In genomic region chr11:57598161-57598560, GRCm38 (mm10) we compare ENCODE assay signal across 10 mouse cellular contexts. TPM values are rescaled to one million over a fixed set of nuclear protein-coding genes. Genes with fewer than 3 reads are reported as not detected.
DNase-seq lines count a peak whose midpoint lies in the region; ATAC-seq lines count a peak whose summit lies in the region.
"Had no signal": no experiment of that assay in that cellular context is flagged by ENCODE, and none has a peak within 500 bp of the region (broad histone marks: within the 10 kb centered on the region; RNA-seq: fewer than 3 reads in every experiment).

No protein-coding gene starts in this region.

- H3K9me3 ChIP-seq in hindbrain, embryonic 16.5 days (ENCODE audit: control insufficient read depth, low read length) = no peaks in the 10 kb centered on the region
- H3K9me3 ChIP-seq in hindbrain, embryonic 11.5 days (ENCODE audit: control insufficient read depth, low read length) = no peaks in the 10 kb centered on the region
- no peaks in the 10 kb centered on the region for H3K9me3 ChIP-seq in embryonic facial prominence, embryonic 15.5 days (replicated peaks)
- H3K9me3 ChIP-seq in heart, embryonic 15.5 days (replicated peaks) = no peaks in the 10 kb centered on the region
- H3K9me3 ChIP-seq in limb, embryonic 15.5 days = no peaks in the 10 kb centered on the region
- no peaks in the 10 kb centered on the region for H3K9me3 ChIP-seq in liver, embryonic 11.5 days (ENCODE audit: control insufficient read depth, low read length)
- H3K9me3 ChIP-seq: embryonic facial prominence, embryonic 12.5 days; lung, embryonic 15.5 days had no signal

- H3K9ac ChIP-seq in hindbrain, embryonic 16.5 days (ENCODE audit: low read depth, low read length) = no peak overlapping the region
- H3K9ac ChIP-seq in hindbrain, embryonic 11.5 days (ENCODE audit: low read depth, low read length) = no peak overlapping the region
- H3K9ac ChIP-seq in embryonic facial prominence, embryonic 15.5 days = no peak overlapping the region
- H3K9ac ChIP-seq in heart, embryonic 15.5 days = no peak overlapping the region
- no peak overlapping the region for H3K9ac ChIP-seq in limb, embryonic 15.5 days
- no peak overlapping the region for H3K9ac ChIP-seq in liver, embryonic 11.5 days (ENCODE audit: low read depth, low read length)
- H3K9ac ChIP-seq: embryonic facial prominence, embryonic 12.5 days; lung, embryonic 15.5 days had no signal

- no peaks in the 10 kb centered on the region for H3K36me3 ChIP-seq in hindbrain, embryonic 16.5 days (ENCODE audit: control insufficient read depth, insufficient read depth, low read length)
- H3K36me3 ChIP-seq in hindbrain, embryonic 11.5 days (ENCODE audit: control insufficient read depth, insufficient read depth, low read length) = no peaks in the 10 kb centered on the region
- H3K36me3 ChIP-seq in embryonic facial prominence, embryonic 15.5 days = no peaks in the 10 kb centered on the region
- no peaks in the 10 kb centered on the region for H3K36me3 ChIP-seq in heart, embryonic 15.5 days
- no peaks in the 10 kb centered on the region for H3K36me3 ChIP-seq in limb, embryonic 15.5 days
- H3K36me3 ChIP-seq in liver, embryonic 11.5 days (ENCODE audit: control insufficient read depth, insufficient read depth, low read length) = no peaks in the 10 kb centered on the region
- H3K36me3 ChIP-seq: embryonic facial prominence, embryonic 12.5 days; lung, embryonic 15.5 days had no signal

- no peak overlapping the region for H3K27ac ChIP-seq in hindbrain, embryonic 16.5 days (ENCODE audit: low read depth, low read length)
- no peak overlapping the region for H3K27ac ChIP-seq in hindbrain, embryonic 11.5 days (ENCODE audit: low read depth, low read length)
- H3K27ac ChIP-seq in embryonic facial prominence, embryonic 15.5 days (replicated peaks) = 0 out of 2 replicates have a peak overlapping the region, but pooled peaks have one; percentile 28
- peak overlapping the region; percentile 42; the same call in 1 of the 2 replicates for H3K27ac ChIP-seq in heart, embryonic 15.5 days
- H3K27ac ChIP-seq in limb, embryonic 15.5 days = peak overlapping the region; percentile 80
- H3K27ac ChIP-seq in liver, embryonic 11.5 days (ENCODE audit: low read depth, low read length) = no peak overlapping the region
- H3K27ac ChIP-seq: embryonic facial prominence, embryonic 12.5 days; lung, embryonic 15.5 days had no signal

- no peak overlapping the region for H3K4me2 ChIP-seq in hindbrain, embryonic 16.5 days (ENCODE audit: low read length)
- H3K4me2 ChIP-seq in hindbrain, embryonic 11.5 days (replicated peaks; ENCODE audit: low read depth, low read length) = no peak overlapping the region
- H3K4me2 ChIP-seq in embryonic facial prominence, embryonic 15.5 days (replicated peaks) = 0 out of 2 replicates have a peak overlapping the region, but pooled peaks have one; percentile 6
- no peak overlapping the region for H3K4me2 ChIP-seq in heart, embryonic 15.5 days
- H3K4me2 ChIP-seq in limb, embryonic 15.5 days = no peak overlapping the region
- H3K4me2 ChIP-seq in liver, embryonic 11.5 days = no peak overlapping the region
- H3K4me2 ChIP-seq: embryonic facial prominence, embryonic 12.5 days; lung, embryonic 15.5 days had no signal

- DNase-seq in hindbrain, embryonic 11.5 days (ENCODE audit: low spot score) = no peak
- DNase-seq in liver, embryonic 11.5 days (ENCODE audit: low spot score) = no peak
- no peak for DNase-seq in MN1 (ENCODE audit: low spot score)
- DNase-seq in ovary, postnatal 36 days (ENCODE audit: low spot score) = no peak

- 43% methylated on average over 5 of the region's 5 CpGs for WGBS in hindbrain, embryonic 16.5 days
- 76% methylated on average over 5 of the region's 5 CpGs for WGBS in hindbrain, embryonic 11.5 days
- 30% methylated on average over 5 of the region's 5 CpGs for WGBS in embryonic facial prominence, embryonic 15.5 days
- 35% methylated on average over 5 of the region's 5 CpGs for WGBS in heart, embryonic 15.5 days
- WGBS in limb, embryonic 15.5 days = 28% methylated on average over 5 of the region's 5 CpGs
- WGBS in liver, embryonic 11.5 days = 75% methylated on average over 5 of the region's 5 CpGs

- peaks cover 30% of the 10 kb centered on the region for H3K4me1 ChIP-seq in hindbrain, embryonic 16.5 days (ENCODE audit: control insufficient read depth, insufficient read depth, low read depth, low read length)
- 0 out of 2 replicates have a peak, but pooled peaks cover 4% of the 10 kb centered on the region for H3K4me1 ChIP-seq in hindbrain, embryonic 11.5 days (replicated peaks; ENCODE audit: control insufficient read depth, insufficient read depth, low read length)
- peaks cover 33% of the 10 kb centered on the region for H3K4me1 ChIP-seq in embryonic facial prominence, embryonic 15.5 days
- peaks cover 36% of the 10 kb centered on the region for H3K4me1 ChIP-seq in heart, embryonic 15.5 days (replicated peaks)
- peaks cover 33% of the 10 kb centered on the region for H3K4me1 ChIP-seq in limb, embryonic 15.5 days
- H3K4me1 ChIP-seq in liver, embryonic 11.5 days (replicated peaks; ENCODE audit: control insufficient read depth, insufficient read depth, low read length) = no peaks in the 10 kb centered on the region

- peaks cover 2% of the 10 kb centered on the region; the same call in 1 of the 2 replicates for H3K27me3 ChIP-seq in hindbrain, embryonic 16.5 days (replicated peaks; ENCODE audit: control insufficient read depth, insufficient read depth, low read length)
- no peaks in the 10 kb centered on the region for H3K27me3 ChIP-seq in hindbrain, embryonic 11.5 days (ENCODE audit: control insufficient read depth, insufficient read depth, low read length)
- no peaks in the 10 kb centered on the region for H3K27me3 ChIP-seq in embryonic facial prominence, embryonic 15.5 days
- no peaks in the 10 kb centered on the region for H3K27me3 ChIP-seq in heart, embryonic 15.5 days
- H3K27me3 ChIP-seq in limb, embryonic 15.5 days = no peaks in the 10 kb centered on the region
- H3K27me3 ChIP-seq in liver, embryonic 11.5 days (replicated peaks; ENCODE audit: control insufficient read depth, insufficient read depth, low read length) = no peaks in the 10 kb centered on the region; the same call in 1 of the 2 replicates
- H3K27me3 ChIP-seq: embryonic facial prominence, embryonic 12.5 days; lung, embryonic 15.5 days had no signal

- H3K4me3 ChIP-seq in hindbrain, embryonic 16.5 days (ENCODE audit: low read length) = no peak overlapping the region
- no peak overlapping the region for H3K4me3 ChIP-seq in hindbrain, embryonic 11.5 days (ENCODE audit: low read depth, low read length)
- H3K4me3 ChIP-seq in embryonic facial prominence, embryonic 15.5 days (replicated peaks) = no peak overlapping the region
- H3K4me3 ChIP-seq in heart, embryonic 15.5 days = no peak overlapping the region
- no peak overlapping the region for H3K4me3 ChIP-seq in limb, embryonic 15.5 days
- H3K4me3 ChIP-seq in liver, embryonic 11.5 days (ENCODE audit: low read depth, low read length) = no peak overlapping the region
- H3K4me3 ChIP-seq: embryonic facial prominence, embryonic 12.5 days; lung, embryonic 15.5 days had no signal

- peak; percentile 62 for ATAC-seq in hindbrain, embryonic 16.5 days
- no peak for ATAC-seq in hindbrain, embryonic 11.5 days (ENCODE audit: low FRiP score)
- peak; percentile 53; the same call in 1 of the 2 replicates for ATAC-seq in embryonic facial prominence, embryonic 15.5 days (ENCODE audit: insufficient number of reproducible peaks, low FRiP score, low TSS enrichment, low read depth)
- 0 out of 2 replicates have a peak, but pooled peaks have one; percentile 48 for ATAC-seq in heart, embryonic 15.5 days (replicated peaks; ENCODE audit: insufficient number of reproducible peaks, insufficient read depth, low FRiP score, low read depth)
- ATAC-seq in limb, embryonic 15.5 days (ENCODE audit: insufficient number of reproducible peaks, low FRiP score, low TSS enrichment, low read depth) = peak; percentile 36
- no peak for ATAC-seq in liver, embryonic 11.5 days (replicated peaks; ENCODE audit: low FRiP score)

RNA-seq across cellular contexts. Expression of gene Galnt10, which starts 47.1 kb away (rescaled TPM):
- 12.3 and 13.1 TPM in 2 replicates for polyA plus RNA-seq in hindbrain, embryonic 16.5 days (2015; fragmentation: Nextera tagmentation; extraction: Ambion mirVana)
- polyA plus RNA-seq in hindbrain, embryonic 11.5 days (2014; fragmentation: Nextera tagmentation; extraction: Ambion mirVana) = 9.7 and 12.0 TPM in 2 replicates
- polyA plus RNA-seq in embryonic facial prominence, embryonic 15.5 days (2015; fragmentation: Nextera tagmentation; extraction: Ambion mirVana) = 26.3 and 27.5 TPM in 2 replicates
- 8.9 and 13.1 TPM in 2 replicates for polyA plus RNA-seq in heart, embryonic 15.5 days (2015; fragmentation: Nextera tagmentation; extraction: Ambion mirVana)
- 30.5 and 36.5 TPM in 2 replicates for polyA plus RNA-seq in limb, embryonic 15.5 days (2015; fragmentation: Nextera tagmentation; extraction: Ambion mirVana)
- polyA plus RNA-seq in liver, embryonic 11.5 days (2014; fragmentation: Nextera tagmentation; extraction: Ambion mirVana) = 17.5 and 19.8 TPM in 2 replicates

Comparison
In these comparisons a context has a peak if more than half of its experiments do, and no peak if none do; other contexts are left out.
1. ATAC-seq: peak in hindbrain, embryonic 16.5 days (single experiment), embryonic facial prominence, embryonic 15.5 days (single experiment), heart, embryonic 15.5 days (single experiment) and limb, embryonic 15.5 days (single experiment); none in hindbrain, embryonic 11.5 days (single experiment) and liver, embryonic 11.5 days (single experiment).
2. H3K27ac ChIP-seq: peak in embryonic facial prominence, embryonic 15.5 days (single experiment), heart, embryonic 15.5 days (single experiment) and limb, embryonic 15.5 days (single experiment); none in hindbrain, embryonic 16.5 days (single experiment), hindbrain, embryonic 11.5 days (single experiment) and liver, embryonic 11.5 days (single experiment).